Mouse (Mus musculus) left cerebral cortex, adult 11 months (tissue): ENCODE results near the gene Dus4l.

Experiments
- DNase-seq: peaks from one replicate; pipeline ENCODE4 v3.0.0; 2022; ENCODE audit warnings: low spot score

The Dus4l gene

DNA sequence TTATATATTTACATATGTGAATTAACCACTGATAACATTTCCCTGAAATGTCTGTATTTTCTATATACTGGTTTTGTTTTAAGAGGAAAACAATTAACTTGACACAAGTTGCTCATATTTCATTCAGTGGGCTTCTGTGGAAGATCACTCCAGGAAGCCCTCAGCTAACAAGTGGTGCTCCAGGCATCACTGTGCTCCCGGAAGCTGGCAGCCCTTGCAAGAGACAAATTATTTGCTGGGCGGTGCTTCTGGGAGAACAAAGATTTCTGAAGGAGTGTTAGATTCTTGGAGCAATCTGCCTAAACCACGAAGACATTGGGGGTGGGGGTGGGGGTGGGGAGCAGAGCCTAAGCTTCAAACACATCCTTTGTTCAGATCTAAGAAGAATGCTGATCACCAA is 62.6 kb downstream of the Dus4l start:
- no peak for DNase-seq
